In the genomic region with DNA sequence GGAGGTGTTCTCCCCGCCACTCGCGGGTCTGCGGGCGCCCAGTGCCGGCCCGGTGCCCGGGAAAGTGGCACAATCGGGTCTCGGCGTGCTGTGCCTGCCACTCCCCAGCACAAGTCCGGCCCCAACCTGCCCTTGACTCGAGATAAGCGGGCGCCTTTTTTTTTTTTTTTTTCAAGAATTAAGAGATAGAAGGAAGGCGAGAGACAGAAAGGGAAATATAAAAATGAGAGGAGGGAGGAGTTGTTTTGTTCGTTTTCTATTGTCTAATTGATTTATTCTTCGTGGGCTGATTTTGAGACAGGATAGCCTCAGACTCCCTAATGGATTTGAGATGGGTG, we compare ENCODE assay signal across 8 mouse cellular contexts. TPM values are rescaled to one million over a fixed set of nuclear protein-coding genes. Genes with fewer than 3 reads are reported as not detected.
DNase-seq lines count a peak whose midpoint lies in the region; ATAC-seq and TF ChIP-seq lines count a peak whose summit lies in the region.

No protein-coding gene starts in this region.

- H3K4me3 ChIP-seq in kidney, postnatal 0 days (replicated peaks; ENCODE audit: low read depth, low read length): peak overlapping the region; percentile 59
- peak overlapping the region; percentile 81 for H3K4me3 ChIP-seq in embryonic facial prominence, embryonic 10.5 days
- H3K4me3 ChIP-seq in hindbrain, embryonic 15.5 days: peak overlapping the region; percentile 79
- peak overlapping the region; percentile 89 for H3K4me3 ChIP-seq in midbrain, embryonic 15.5 days

- under 1% methylated on average over 18 of the region's 18 CpGs for WGBS in kidney, postnatal 0 days
- WGBS in embryonic facial prominence, embryonic 10.5 days: 1% methylated on average over 18 of the region's 18 CpGs
- WGBS in hindbrain, embryonic 15.5 days: 0% methylated on average over 15 of the region's 18 CpGs
- WGBS in midbrain, embryonic 15.5 days: under 1% methylated on average over 18 of the region's 18 CpGs

- peak overlapping the region; percentile 63; the same call in 1 of the 2 replicates for H3K9ac ChIP-seq in kidney, postnatal 0 days (ENCODE audit: low read depth, low read length)
- peak overlapping the region; percentile 62 for H3K9ac ChIP-seq in hindbrain, embryonic 15.5 days
- H3K9ac ChIP-seq in midbrain, embryonic 15.5 days: peak overlapping the region; percentile 78

- no peaks in the 10 kb centered on the region for H3K9me3 ChIP-seq in kidney, postnatal 0 days (replicated peaks; ENCODE audit: low read length)
- H3K9me3 ChIP-seq in embryonic facial prominence, embryonic 10.5 days: no peaks in the 10 kb centered on the region
- H3K9me3 ChIP-seq in hindbrain, embryonic 15.5 days: no peaks in the 10 kb centered on the region
- H3K9me3 ChIP-seq in midbrain, embryonic 15.5 days: no peaks in the 10 kb centered on the region

- H3K27ac ChIP-seq in kidney, postnatal 0 days: no peak overlapping the region
- peak overlapping the region; percentile 92 for H3K27ac ChIP-seq in embryonic facial prominence, embryonic 10.5 days (replicated peaks)
- peak overlapping the region; percentile 78 for H3K27ac ChIP-seq in hindbrain, embryonic 15.5 days (replicated peaks)
- peak overlapping the region; percentile 74 for H3K27ac ChIP-seq in midbrain, embryonic 15.5 days

- no peak for DNase-seq in kidney, postnatal 0 days (ENCODE audit: low spot score)
- no peak for DNase-seq in kidney, postnatal 25 days
- no peak for DNase-seq in embryonic facial prominence, embryonic 10.5 days (ENCODE audit: low spot score)
- no peak for DNase-seq in cerebellum, adult 11 months
- no peak for DNase-seq in left cerebral cortex, adult 11 months (ENCODE audit: low spot score)
- DNase-seq in thymus, postnatal 25 days: no peak

- peak overlapping the region; percentile 84 for H3K4me2 ChIP-seq in kidney, postnatal 0 days (ENCODE audit: low read length)
- peak overlapping the region; percentile 66 for H3K4me2 ChIP-seq in hindbrain, embryonic 15.5 days
- peak overlapping the region; percentile 95 for H3K4me2 ChIP-seq in midbrain, embryonic 15.5 days

- no peaks in the 10 kb centered on the region for H3K36me3 ChIP-seq in kidney, postnatal 0 days (ENCODE audit: insufficient read depth, low read length)
- H3K36me3 ChIP-seq in embryonic facial prominence, embryonic 10.5 days (replicated peaks): peaks cover 20% of the 10 kb centered on the region
- H3K36me3 ChIP-seq in hindbrain, embryonic 15.5 days: no peaks in the 10 kb centered on the region
- H3K36me3 ChIP-seq in midbrain, embryonic 15.5 days (replicated peaks): no peaks in the 10 kb centered on the region

- ATAC-seq in kidney, postnatal 0 days (replicated peaks; ENCODE audit: low FRiP score, low read depth): no peak
- no peak for ATAC-seq in hindbrain, embryonic 15.5 days (ENCODE audit: low FRiP score, low read depth)
- ATAC-seq in midbrain, embryonic 15.5 days (replicated peaks): no peak

- peaks cover 18% of the 10 kb centered on the region for H3K4me1 ChIP-seq in kidney, postnatal 0 days (replicated peaks; ENCODE audit: insufficient read depth, low read length)
- H3K4me1 ChIP-seq in embryonic facial prominence, embryonic 10.5 days: peaks cover 45% of the 10 kb centered on the region
- H3K4me1 ChIP-seq in hindbrain, embryonic 15.5 days (replicated peaks): peaks cover 37% of the 10 kb centered on the region
- peaks cover 46% of the 10 kb centered on the region for H3K4me1 ChIP-seq in midbrain, embryonic 15.5 days

- no peak for TF ChIP-seq CTCF in kidney, postnatal 0 days (IDR thresholded peaks at IDR 0.05; ENCODE audit: low read depth)

- H3K27me3 ChIP-seq in kidney, postnatal 0 days (ENCODE audit: insufficient read depth, low read length): no peaks in the 10 kb centered on the region
- H3K27me3 ChIP-seq in embryonic facial prominence, embryonic 10.5 days (replicated peaks; ENCODE audit: low read depth, poor library complexity, severe bottlenecking): peaks cover 17% of the 10 kb centered on the region
- no peaks in the 10 kb centered on the region for H3K27me3 ChIP-seq in hindbrain, embryonic 15.5 days
- 0 out of 2 replicates have a peak, but pooled peaks cover 3% of the 10 kb centered on the region for H3K27me3 ChIP-seq in midbrain, embryonic 15.5 days (replicated peaks)

RNA-seq across cellular contexts. Expression of gene Carhsp1, which starts 0.4 kb away (rescaled TPM):
- polyA plus RNA-seq in kidney, postnatal 0 days (2015; fragmentation: Nextera tagmentation; extraction: Ambion mirVana): 53.0 and 61.1 TPM in 2 replicates
- polyA plus RNA-seq in embryonic facial prominence, embryonic 10.5 days (2016; fragmentation: Nextera tagmentation; extraction: Ambion mirVana): 168 and 176 TPM in 2 replicates
- 171 and 178 TPM in 2 replicates for polyA plus RNA-seq in hindbrain, embryonic 15.5 days (2015; fragmentation: Nextera tagmentation; extraction: Ambion mirVana)
- 187 and 207 TPM in 2 replicates for polyA plus RNA-seq in midbrain, embryonic 15.5 days (2015; fragmentation: Nextera tagmentation; extraction: Ambion mirVana)

RNA-seq across cellular contexts. Expression of gene Gm5767, which starts 8.3 kb away (rescaled TPM):
- not detected in 2 replicates for polyA plus RNA-seq in kidney, postnatal 0 days (2015; fragmentation: Nextera tagmentation; extraction: Ambion mirVana)
- not detected in 2 replicates for polyA plus RNA-seq in embryonic facial prominence, embryonic 10.5 days (2016; fragmentation: Nextera tagmentation; extraction: Ambion mirVana)
- not detected in 2 replicates for polyA plus RNA-seq in hindbrain, embryonic 15.5 days (2015; fragmentation: Nextera tagmentation; extraction: Ambion mirVana)
- polyA plus RNA-seq in midbrain, embryonic 15.5 days (2015; fragmentation: Nextera tagmentation; extraction: Ambion mirVana): 0.31 and 0.40 TPM in 2 replicates

RNA-seq across cellular contexts. Expression of gene Tmem186, which starts 34.8 kb away (rescaled TPM):
- 13.8 and 16.0 TPM in 2 replicates for polyA plus RNA-seq in kidney, postnatal 0 days (2015; fragmentation: Nextera tagmentation; extraction: Ambion mirVana)
- 23.5 and 25.4 TPM in 2 replicates for polyA plus RNA-seq in embryonic facial prominence, embryonic 10.5 days (2016; fragmentation: Nextera tagmentation; extraction: Ambion mirVana)
- polyA plus RNA-seq in hindbrain, embryonic 15.5 days (2015; fragmentation: Nextera tagmentation; extraction: Ambion mirVana): 20.2 and 22.0 TPM in 2 replicates
- 25.3 and 25.7 TPM in 2 replicates for polyA plus RNA-seq in midbrain, embryonic 15.5 days (2015; fragmentation: Nextera tagmentation; extraction: Ambion mirVana)

RNA-seq across cellular contexts. Expression of gene Pmm2, which starts 34.8 kb away (rescaled TPM):
- 45.0 and 53.6 TPM in 2 replicates for polyA plus RNA-seq in kidney, postnatal 0 days (2015; fragmentation: Nextera tagmentation; extraction: Ambion mirVana)
- 54.1 and 58.7 TPM in 2 replicates for polyA plus RNA-seq in embryonic facial prominence, embryonic 10.5 days (2016; fragmentation: Nextera tagmentation; extraction: Ambion mirVana)
- 39.0 and 39.7 TPM in 2 replicates for polyA plus RNA-seq in hindbrain, embryonic 15.5 days (2015; fragmentation: Nextera tagmentation; extraction: Ambion mirVana)
- polyA plus RNA-seq in midbrain, embryonic 15.5 days (2015; fragmentation: Nextera tagmentation; extraction: Ambion mirVana): 45.8 and 49.9 TPM in 2 replicates
